Mouse (Mus musculus) embryonic facial prominence, embryonic 12.5 days (tissue): Measurements from ENCODE around the gene Ccl17. TPM values are rescaled to one million over a fixed set of nuclear protein-coding genes. Genes with fewer than 3 reads are reported as not detected.
"Not testable (repeated sequence)": the region's sequence is repeated elsewhere in the genome, so short reads cannot be mapped to it uniquely, and the experiment has no call there.

ENCODE experiments used
- ATAC-seq: fragments of 200-750 bp; cut with Nextera tagmentation; 2 replicates; pipeline ENCODE4 v1.8.0; 2017; ENCODE audit not compliant: insufficient number of reproducible peaks, insufficient read depth, low FRiP score, low TSS enrichment
- H3K27ac ChIP-seq: fragments of 300-500 bp; sonication (generic); 2 replicates; pipeline ENCODE4 v1.5.1; 2016; ENCODE audit warnings: mild to moderate bottlenecking
- H3K27me3 ChIP-seq: fragments of 300-500 bp; sonication (generic); 2 replicates; pipeline ENCODE4 v1.6.1; 2016; ENCODE audit warnings: mild to moderate bottlenecking, moderate library complexity
- H3K36me3 ChIP-seq: fragments of 300-500 bp; sonication (generic); 2 replicates; pipeline ENCODE4 v1.6.1; 2016; ENCODE audit warnings: mild to moderate bottlenecking
- H3K4me1 ChIP-seq: fragments of 300-500 bp; sonication (generic); 2 replicates; pipeline ENCODE4 v1.6.1; 2016
- H3K4me2 ChIP-seq: fragments of 300-500 bp; sonication (generic); replicated peaks from 2 replicates; pipeline ENCODE4 v1.6.1; 2016; ENCODE audit warnings: mild to moderate bottlenecking, moderate library complexity
- H3K4me3 ChIP-seq: fragments of 300-500 bp; sonication (generic); 2 replicates; pipeline ENCODE4 v1.5.1; 2016; ENCODE audit warnings: mild to moderate bottlenecking
- H3K9ac ChIP-seq: fragments of 300-500 bp; sonication (generic); 2 replicates; pipeline ENCODE4 v1.6.1; 2016; ENCODE audit warnings: mild to moderate bottlenecking, moderate library complexity
- H3K9me3 ChIP-seq: fragments of 300-500 bp; sonication (generic); 2 replicates; pipeline ENCODE4 v1.6.1; 2016; ENCODE audit warnings: mild to moderate bottlenecking, moderate library complexity
- WGBS: fragments of 180-500 bp; shearing (Covaris S2); methylation state at CpG from one replicate; pipeline ENCODE4 v1.1.7; 2016; 5-methylcytosine and 5-hydroxymethylcytosine counted together
- polyA plus RNA-seq: library from polyadenylated mRNA; unstranded; fragments of >200 nt; fragmentation: Nextera tagmentation; extraction: Ambion mirVana; gene quantifications from 2 replicates; pipeline ENCODE4 v1.2.1, GENCODE M21; 2016

Gene Ccl17
- polyA plus RNA-seq, 1 experiment from 2014 or later: not detected

DNA sequence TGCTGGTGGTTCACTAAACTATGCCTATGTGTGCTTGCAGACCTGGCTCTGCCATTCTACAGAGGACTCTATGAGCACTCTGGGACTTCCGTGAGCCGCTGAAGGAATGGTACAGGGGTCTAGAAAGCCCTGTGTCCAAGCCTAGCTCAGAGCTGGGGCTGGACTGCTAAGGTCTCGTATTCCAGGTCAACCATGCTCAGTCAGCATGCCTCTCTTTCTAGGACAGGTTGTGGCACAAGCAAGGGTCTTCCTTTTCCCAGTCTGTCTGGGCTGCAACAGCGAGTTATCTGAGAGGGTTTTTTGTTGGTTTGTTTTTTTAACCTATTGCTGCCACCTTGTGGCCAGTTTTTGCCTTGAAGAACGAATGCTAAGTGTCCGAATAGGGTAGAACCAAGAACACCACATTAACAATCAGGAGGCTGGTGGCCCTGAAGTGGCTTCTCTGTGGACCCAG is 2.4 kb downstream of the Ccl17 start:
- Histone ChIP-seq H3K9me3 (no peaks in the 10 kb centered on the region), H3K4me2 (peak overlapping the region; percentile 16; the same call in 1 of the 2 replicates), H3K27me3 (no peaks in the 10 kb centered on the region), H3K4me1 (no peaks in the 10 kb centered on the region; the same call in 1 of the 2 replicates), H3K9ac (0 out of 2 replicates have a peak overlapping the region, but pooled peaks have one; percentile 19), H3K27ac (no peak overlapping the region), H3K4me3 (no peak overlapping the region), H3K36me3 (no peaks in the 10 kb centered on the region)
- 29% methylated on average over 6 of the region's 6 CpGs for WGBS
- no peak for ATAC-seq

DNA sequence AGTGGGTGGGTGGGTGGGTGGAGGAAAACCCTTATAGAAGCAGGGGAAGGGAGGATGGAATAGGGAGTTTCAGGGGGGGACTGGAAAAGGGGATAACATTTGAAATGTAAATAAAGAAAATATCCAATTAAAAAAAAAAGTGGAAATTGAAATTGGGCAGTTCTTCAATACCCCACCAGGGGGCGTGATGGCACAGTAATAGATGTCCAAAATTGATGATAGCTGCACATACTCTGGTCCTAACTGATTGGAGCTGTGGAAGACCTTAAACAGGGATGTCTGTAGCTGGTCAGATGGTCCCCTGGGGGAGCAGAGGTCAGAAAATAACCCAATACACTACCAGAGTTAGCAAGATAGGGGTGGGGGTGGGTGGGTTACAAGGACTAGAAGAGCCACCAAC is 4.3 kb downstream of the Ccl17 start:
- WGBS: 6% methylated on average over 1 of the region's 1 CpGs
- Histone ChIP-seq H3K36me3 (no peaks in the 10 kb centered on the region), H3K9ac (no peak overlapping the region), H3K9me3 (no peaks in the 10 kb centered on the region), H3K27me3 (no peaks in the 10 kb centered on the region), H3K4me2 (no peak overlapping the region), H3K4me3 (no peak overlapping the region), H3K4me1 (no peaks in the 10 kb centered on the region; the same call in 1 of the 2 replicates), H3K27ac (no peak overlapping the region)
- ATAC-seq: no peak

DNA sequence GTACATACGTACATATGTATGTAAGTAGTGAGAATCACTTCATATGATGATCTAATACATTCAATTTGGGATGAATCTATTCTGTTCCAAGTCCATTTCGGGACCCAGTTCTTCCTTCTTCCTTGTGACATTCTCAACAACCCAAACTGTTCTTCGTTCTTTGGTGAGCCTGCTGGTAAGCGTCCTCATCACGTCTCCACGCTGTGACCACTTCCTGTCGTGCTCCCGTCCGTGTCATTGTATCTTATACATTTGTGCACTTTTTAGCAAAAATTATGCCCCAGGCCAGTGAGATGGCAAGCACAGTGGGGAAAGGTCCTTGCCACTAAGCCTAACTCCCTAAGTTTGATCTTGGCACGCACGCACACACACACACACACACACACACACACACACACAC is 7.7 kb downstream of the Ccl17 start:
- no peak for ATAC-seq
- Histone ChIP-seq H3K9me3 (no peaks in the 10 kb centered on the region), H3K36me3 (peaks cover 20% of the 10 kb centered on the region), H3K27me3 (no peaks in the 10 kb centered on the region), H3K4me2 (no peak overlapping the region), H3K4me1 (no peaks in the 10 kb centered on the region), H3K4me3 (no peak overlapping the region), H3K9ac (no peak overlapping the region), H3K27ac (no peak overlapping the region)
- WGBS: 91% methylated on average over 11 of the region's 11 CpGs

DNA sequence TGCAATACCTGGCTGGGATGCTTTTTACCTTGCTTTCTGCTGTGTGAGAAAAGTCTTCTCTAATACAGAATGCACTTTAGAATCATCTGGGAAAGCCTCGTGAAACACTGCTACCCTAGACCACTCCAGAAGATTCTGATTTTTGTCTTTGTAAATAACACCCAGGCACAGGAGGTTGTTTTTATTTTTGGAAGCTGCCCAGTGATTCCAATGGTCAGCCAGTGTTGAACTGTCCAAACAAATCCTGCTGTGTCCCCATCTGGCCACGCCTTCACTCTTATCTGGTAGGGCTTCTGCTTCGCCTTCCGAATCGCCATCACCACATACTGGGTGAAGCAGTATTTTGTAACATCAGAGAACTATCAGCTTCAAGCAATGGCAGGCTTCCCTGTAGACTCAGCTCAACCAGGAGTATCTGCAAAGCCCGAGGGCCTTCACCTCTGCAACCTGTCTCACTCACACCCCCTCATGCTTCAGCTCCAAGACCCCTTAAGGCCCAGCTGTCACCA is 9.5 kb downstream of the Ccl17 start:
- H3K27ac ChIP-seq: no peak overlapping the region
- no peak overlapping the region for H3K4me2 ChIP-seq
- 81% methylated on average over 6 of the region's 6 CpGs for WGBS
- peaks cover 32% of the 10 kb centered on the region for H3K36me3 ChIP-seq
- H3K4me1 ChIP-seq: no peaks in the 10 kb centered on the region
- no peaks in the 10 kb centered on the region for H3K9me3 ChIP-seq
- no peak overlapping the region for H3K9ac ChIP-seq
- ATAC-seq: no peak
- no peaks in the 10 kb centered on the region for H3K27me3 ChIP-seq
- H3K4me3 ChIP-seq: no peak overlapping the region

DNA sequence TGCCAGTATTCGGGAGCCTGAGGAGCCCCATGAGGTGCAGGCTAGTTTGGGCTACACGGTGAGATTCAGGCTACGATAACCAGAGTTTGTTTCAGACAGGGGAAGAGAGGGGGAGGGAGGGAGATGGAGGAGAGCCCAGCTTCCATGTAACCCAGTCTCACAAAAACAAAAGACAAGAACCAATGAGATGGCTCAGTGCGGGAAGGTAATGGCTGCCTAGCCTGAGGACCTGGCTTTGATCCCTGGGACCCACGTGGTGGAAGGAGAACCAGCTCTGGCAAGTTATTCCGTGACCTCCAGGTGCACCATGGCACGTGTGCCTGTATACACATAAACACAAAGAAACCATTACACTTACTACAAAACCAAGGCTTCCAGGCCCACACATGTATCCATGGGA is 10.3 kb downstream of the Ccl17 start:
- peaks cover 39% of the 10 kb centered on the region for H3K36me3 ChIP-seq
- H3K9me3 ChIP-seq: no peaks in the 10 kb centered on the region
- WGBS: 74% methylated on average over 7 of the region's 7 CpGs
- no peak overlapping the region for H3K4me2 ChIP-seq
- H3K4me3 ChIP-seq: no peak overlapping the region
- no peaks in the 10 kb centered on the region for H3K4me1 ChIP-seq
- H3K9ac ChIP-seq: no peak overlapping the region
- no peaks in the 10 kb centered on the region for H3K27me3 ChIP-seq
- ATAC-seq: no peak
- no peak overlapping the region for H3K27ac ChIP-seq

DNA sequence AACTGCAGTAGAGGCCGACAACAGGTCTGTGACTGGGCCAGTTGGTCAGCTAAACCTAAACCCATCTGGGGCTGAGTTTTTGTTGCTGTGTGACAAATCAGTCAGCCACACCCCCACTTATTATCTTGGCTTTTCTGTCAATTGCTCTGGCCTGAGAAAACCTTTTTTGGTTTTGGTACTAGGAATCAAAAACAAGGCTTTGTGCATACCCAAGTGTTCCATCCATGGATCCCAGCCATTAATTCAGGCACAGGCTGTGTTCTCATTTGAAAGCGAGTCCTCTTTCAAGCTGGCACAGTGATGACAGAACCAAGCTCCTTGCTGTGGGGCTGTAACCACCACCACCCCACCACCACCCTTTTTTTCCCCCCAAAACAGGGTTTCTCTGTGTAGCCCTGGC is 11.1 kb downstream of the Ccl17 start:
- Histone ChIP-seq H3K36me3 (peaks cover 43% of the 10 kb centered on the region), H3K27me3 (no peaks in the 10 kb centered on the region)

DNA sequence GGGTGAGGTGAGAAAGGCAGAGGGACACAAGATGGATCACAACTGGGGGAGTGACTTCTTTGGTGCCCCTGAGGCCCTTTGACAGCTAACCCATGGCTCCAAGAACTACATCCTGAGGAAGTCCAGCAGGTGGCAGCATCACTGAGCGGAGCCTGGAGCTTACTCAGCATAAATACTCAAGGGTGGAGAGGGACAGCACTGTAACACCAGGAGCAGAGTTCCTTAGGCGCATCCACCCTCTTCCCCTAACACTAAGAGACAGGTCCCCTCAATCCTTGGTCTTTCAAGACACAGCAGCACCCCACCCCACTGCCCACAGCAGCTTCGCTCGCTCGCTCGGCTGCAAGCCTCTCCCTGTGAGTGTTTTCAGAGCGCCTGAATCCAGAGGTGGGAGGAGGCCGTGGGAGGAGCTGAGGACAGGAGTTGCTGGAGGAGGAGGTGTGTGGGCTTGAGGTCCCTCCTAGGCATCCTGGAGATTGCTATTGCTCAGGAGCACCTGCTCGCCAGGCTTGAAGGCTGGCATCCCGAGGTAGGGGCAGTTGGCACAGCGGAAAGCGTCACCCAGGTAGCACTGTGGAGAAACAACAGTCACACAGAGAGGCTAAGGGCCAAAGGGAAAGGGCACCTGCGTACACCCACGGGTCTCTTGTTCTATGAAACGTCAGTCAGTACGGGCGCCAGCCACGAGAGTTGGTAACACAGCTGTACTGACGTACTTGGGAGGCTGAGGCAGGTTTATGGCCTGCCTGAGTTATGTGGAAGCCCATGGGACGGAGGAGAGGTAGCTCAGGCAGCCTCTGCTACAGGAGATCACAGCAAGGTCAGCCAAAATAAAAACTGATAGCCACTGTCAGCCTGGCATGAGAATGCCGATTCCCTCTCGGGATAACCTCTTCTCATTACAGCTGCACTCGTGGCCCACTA is 12.6 kb downstream of the Ccl17 start:
- WGBS: 80% methylated on average over 23 of the region's 23 CpGs
- H3K4me3 ChIP-seq: no peak overlapping the region
- no peaks in the 10 kb centered on the region for H3K4me1 ChIP-seq
- H3K27me3 ChIP-seq: no peaks in the 10 kb centered on the region
- peaks cover 55% of the 10 kb centered on the region for H3K36me3 ChIP-seq
- H3K27ac ChIP-seq: no peak overlapping the region
- H3K9me3 ChIP-seq: no peaks in the 10 kb centered on the region
- H3K4me2 ChIP-seq: no peak overlapping the region
- 0 out of 2 replicates have a peak, but pooled peaks have one; percentile 39 for ATAC-seq
- H3K9ac ChIP-seq: no peak overlapping the region

More for the DNA sequence above, 11.1 kb downstream of the Ccl17 start:
- Histone ChIP-seq H3K4me2 (no peak overlapping the region), H3K4me3 (no peak overlapping the region), H3K9ac (no peak overlapping the region), H3K9me3 (no peaks in the 10 kb centered on the region), H3K4me1 (no peaks in the 10 kb centered on the region), H3K27ac (no peak overlapping the region)
- 92% methylated on average over 2 of the region's 2 CpGs for WGBS
- no peak for ATAC-seq

DNA sequence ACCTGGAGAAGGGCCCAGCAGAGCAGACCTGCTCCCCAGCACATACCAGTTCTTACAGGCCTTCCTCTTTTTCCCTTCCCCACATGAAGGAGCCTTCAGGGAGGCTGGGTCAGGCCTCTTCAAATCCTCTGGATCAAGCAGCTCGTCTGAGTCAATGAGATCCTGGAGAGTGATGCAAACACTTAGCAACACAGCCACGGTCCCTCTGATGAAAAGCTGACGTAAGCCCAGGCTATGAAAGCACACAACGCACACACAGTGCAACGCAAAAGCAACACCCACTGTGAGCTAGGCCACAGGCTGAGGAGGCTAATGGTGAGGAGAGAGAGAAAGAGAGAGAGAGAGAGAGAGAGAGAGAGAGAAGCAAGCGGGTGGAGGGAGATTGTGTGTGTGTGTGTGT is 14.9 kb downstream of the Ccl17 start:
- no peaks in the 10 kb centered on the region for H3K27me3 ChIP-seq
- H3K4me1 ChIP-seq: no peaks in the 10 kb centered on the region
- no peak for ATAC-seq
- peaks cover 67% of the 10 kb centered on the region for H3K36me3 ChIP-seq
- H3K4me3 ChIP-seq: no peak overlapping the region
- no peaks in the 10 kb centered on the region for H3K9me3 ChIP-seq
- H3K4me2 ChIP-seq: no peak overlapping the region
- 86% methylated on average over 6 of the region's 6 CpGs for WGBS
- H3K27ac ChIP-seq: no peak overlapping the region
- no peak overlapping the region for H3K9ac ChIP-seq

DNA sequence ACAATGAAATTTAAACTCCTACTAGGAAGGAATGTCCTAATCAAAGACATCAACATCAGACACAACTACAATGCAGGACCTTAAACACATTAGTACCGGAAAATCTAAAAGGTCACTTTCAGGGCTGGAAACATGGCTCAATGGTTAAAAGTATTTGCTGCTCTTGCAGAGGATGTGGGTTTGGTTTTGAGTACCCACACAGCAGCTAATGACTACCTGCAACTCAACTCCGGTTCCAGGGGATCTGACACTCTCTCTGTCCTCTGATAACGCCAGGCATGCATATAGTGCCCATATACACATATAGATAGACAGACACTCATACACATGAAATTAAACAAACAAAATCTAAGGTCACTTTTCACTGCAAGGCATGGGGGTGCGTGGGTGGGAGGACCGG is 16.0 kb downstream of the Ccl17 start:
- H3K27ac ChIP-seq: no peak overlapping the region
- no peak for ATAC-seq
- H3K4me3 ChIP-seq: no peak overlapping the region
- H3K9ac ChIP-seq: no peak overlapping the region
- no peaks in the 10 kb centered on the region for H3K27me3 ChIP-seq
- no peaks in the 10 kb centered on the region for H3K4me1 ChIP-seq
- no peaks in the 10 kb centered on the region for H3K9me3 ChIP-seq
- H3K36me3 ChIP-seq: peaks cover 68% of the 10 kb centered on the region
- no peak overlapping the region for H3K4me2 ChIP-seq
- WGBS: 96% methylated on average over 5 of the region's 5 CpGs

DNA sequence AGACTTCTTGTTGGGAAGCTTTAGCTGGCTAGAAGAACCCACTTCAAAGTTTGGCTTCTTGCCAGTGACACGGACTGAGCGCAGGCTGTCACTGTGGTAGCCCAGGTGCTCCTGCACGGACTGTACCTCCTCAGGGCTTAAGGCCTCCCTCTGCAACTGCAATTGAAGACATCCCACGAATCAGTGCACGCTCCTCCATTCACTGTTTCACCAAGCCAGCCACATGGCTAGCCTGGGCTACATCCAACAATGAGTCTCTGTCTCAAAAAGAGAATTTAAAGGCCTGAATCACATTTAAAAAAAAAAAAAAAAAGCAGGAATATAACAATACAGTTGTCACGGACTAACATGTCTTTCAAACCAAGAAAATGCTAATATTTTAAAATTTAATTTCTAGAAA is 18.0 kb downstream of the Ccl17 start:
- no peak overlapping the region for H3K9ac ChIP-seq
- no peaks in the 10 kb centered on the region for H3K27me3 ChIP-seq
- H3K27ac ChIP-seq: no peak overlapping the region
- WGBS: 90% methylated on average over 6 of the region's 6 CpGs
- no peak overlapping the region for H3K4me3 ChIP-seq
- no peaks in the 10 kb centered on the region for H3K4me1 ChIP-seq
- no peaks in the 10 kb centered on the region for H3K9me3 ChIP-seq
- no peak overlapping the region for H3K4me2 ChIP-seq
- H3K36me3 ChIP-seq: peaks cover 64% of the 10 kb centered on the region
- no peak for ATAC-seq

DNA sequence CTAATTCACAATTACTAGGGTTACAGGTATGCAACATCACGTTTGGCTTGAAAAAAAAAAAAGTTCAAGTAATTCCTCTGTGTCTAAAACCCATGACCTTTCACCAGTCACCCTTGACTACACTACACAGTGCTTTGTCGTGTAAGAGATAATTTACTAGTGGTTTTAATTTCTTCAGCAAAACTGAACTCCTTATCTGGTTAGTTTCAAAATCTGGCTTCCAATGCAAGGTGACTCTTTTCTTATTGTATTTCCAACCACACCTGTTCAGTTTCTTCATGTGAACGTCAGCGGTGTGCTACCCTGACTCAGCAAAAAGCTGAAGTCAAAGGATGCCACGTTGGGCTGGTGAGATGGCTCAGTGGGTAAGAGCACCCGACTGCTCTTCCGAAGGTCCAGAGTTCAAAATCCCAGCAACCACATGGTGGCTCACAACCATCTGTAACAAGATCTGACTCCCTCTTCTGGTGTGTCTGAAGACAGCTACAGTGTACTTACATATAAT is 23.7 kb downstream of the Ccl17 start:
- not testable (repeated sequence) for H3K4me2 ChIP-seq, ATAC-seq, H3K27me3 ChIP-seq, H3K9ac ChIP-seq, H3K9me3 ChIP-seq, H3K4me3 ChIP-seq, H3K27ac ChIP-seq
- Histone ChIP-seq H3K36me3 (peaks cover 29% of the 10 kb centered on the region), H3K4me1 (peaks cover 10% of the 10 kb centered on the region)
- WGBS: 69% methylated on average over 7 of the region's 7 CpGs

DNA sequence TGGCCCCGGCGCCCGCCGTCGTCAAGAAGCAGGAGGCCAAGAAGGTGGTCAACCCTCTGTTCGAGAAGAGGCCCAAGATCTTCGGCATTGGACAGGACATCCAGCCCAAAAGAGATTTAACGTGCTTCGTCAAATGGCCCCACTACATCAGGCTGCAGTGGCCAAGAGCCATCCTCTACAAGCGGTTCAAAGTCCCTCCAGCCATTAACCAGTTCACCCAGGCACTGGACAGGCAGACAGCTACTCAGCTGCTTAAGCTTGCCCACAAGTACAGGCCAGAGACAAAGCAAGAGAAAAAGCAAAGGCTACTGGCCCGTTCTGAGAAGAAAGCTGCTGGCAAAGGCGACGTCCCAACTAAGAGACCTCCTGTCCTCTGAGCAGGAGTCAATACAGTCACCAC is 25.5 kb downstream of the Ccl17 start:
- not testable (repeated sequence) for H3K9me3 ChIP-seq, ATAC-seq, H3K4me3 ChIP-seq, H3K27me3 ChIP-seq, H3K4me2 ChIP-seq, H3K27ac ChIP-seq, H3K9ac ChIP-seq
- H3K36me3 ChIP-seq: peaks cover 16% of the 10 kb centered on the region
- 94% methylated on average over 13 of the region's 13 CpGs for WGBS
- H3K4me1 ChIP-seq: peaks cover 10% of the 10 kb centered on the region
